Comparison of ENCODE assay signal across 10 mouse cellular contexts in genomic region chr16:10956938-10957685, GRCm38 (mm10).
DNase-seq lines count a peak whose midpoint lies in the region; ATAC-seq and TF ChIP-seq lines count a peak whose summit lies in the region.
"Had no signal": no experiment of that assay in that cellular context is flagged by ENCODE, and none has a peak within 500 bp of the region (broad histone marks: within the 10 kb centered on the region; RNA-seq: fewer than 3 reads in every experiment).

No protein-coding gene starts in this region.

- DNase-seq in gastrocnemius, postnatal 10 days: peak; percentile 29
- no peak for DNase-seq in gastrocnemius, adult 18-20 months (ENCODE audit: low spot score)
- DNase-seq in left cerebral cortex, adult 2 months (ENCODE audit: extremely low spot score in 1 of 2, low spot score in 2 of 2): peak in 1 of 2 experiments; percentile 44
- no peak for DNase-seq in liver, embryonic 11.5 days (ENCODE audit: low spot score)
- no peak for DNase-seq in lung, adult 2 months

- no peak overlapping the region for H3K4me3 ChIP-seq in forebrain, embryonic 13.5 days
- H3K4me3 ChIP-seq in left cerebral cortex, adult 2 months: no peak overlapping the region
- H3K4me3 ChIP-seq in olfactory bulb, adult 2 months (ENCODE audit: insufficient read depth, low read depth, low read length): no peak overlapping the region
- no peak overlapping the region for H3K4me3 ChIP-seq in liver, embryonic 11.5 days (ENCODE audit: low read depth, low read length)
- no peak overlapping the region for H3K4me3 ChIP-seq in lung, adult 2 months (replicated peaks; ENCODE audit: extremely low read depth, low read depth, low read length)
- no peak overlapping the region for H3K4me3 ChIP-seq in intestine, embryonic 16.5 days (ENCODE audit: low read length)

- 52% methylated on average over 8 of the region's 8 CpGs for WGBS in forebrain, embryonic 13.5 days
- 24% methylated on average over 8 of the region's 8 CpGs for WGBS in olfactory bulb, adult 2 months
- 85% methylated on average over 8 of the region's 8 CpGs for WGBS in liver, embryonic 11.5 days
- WGBS in lung, adult 2 months: 79% methylated on average over 8 of the region's 8 CpGs
- 80% methylated on average over 8 of the region's 8 CpGs for WGBS in intestine, embryonic 16.5 days

- no peak overlapping the region for H3K9ac ChIP-seq in forebrain, embryonic 13.5 days
- no peak overlapping the region for H3K9ac ChIP-seq in liver, embryonic 11.5 days (ENCODE audit: low read depth, low read length)
- H3K9ac ChIP-seq in intestine, embryonic 16.5 days (ENCODE audit: low read depth, low read length): no peak overlapping the region

- H3K9me3 ChIP-seq in forebrain, embryonic 13.5 days (replicated peaks): no peaks in the 10 kb centered on the region
- no peaks in the 10 kb centered on the region for H3K9me3 ChIP-seq in liver, embryonic 11.5 days (ENCODE audit: control insufficient read depth, low read length)
- no peaks in the 10 kb centered on the region for H3K9me3 ChIP-seq in intestine, embryonic 16.5 days (ENCODE audit: control insufficient read depth, low read length)

- TF ChIP-seq POLR2A in olfactory bulb, adult 2 months (IDR thresholded peaks at IDR 0.05; ENCODE audit: insufficient read depth, low read depth, low read length): no peak
- no peak for TF ChIP-seq POLR2A in lung, adult 2 months (IDR thresholded peaks at IDR 0.05; ENCODE audit: borderline replicate concordance, extremely low read depth, low read depth, low read length)

- H3K4me2 ChIP-seq in forebrain, embryonic 13.5 days: peak overlapping the region; percentile 12
- H3K4me2 ChIP-seq in liver, embryonic 11.5 days: no peak overlapping the region
- no peak overlapping the region for H3K4me2 ChIP-seq in intestine, embryonic 16.5 days (ENCODE audit: low read depth, low read length)

- H3K36me3 ChIP-seq in forebrain, embryonic 13.5 days (ENCODE audit: poor library complexity, severe bottlenecking): peaks cover 8% of the 10 kb centered on the region
- H3K36me3 ChIP-seq in liver, embryonic 11.5 days (ENCODE audit: control insufficient read depth, insufficient read depth, low read length): no peaks in the 10 kb centered on the region; the same call in 1 of the 2 replicates
- H3K36me3 ChIP-seq in intestine, embryonic 16.5 days (ENCODE audit: control insufficient read depth, insufficient read depth, low read length): peaks cover 11% of the 10 kb centered on the region

- intact Hi-C loops in left cerebral cortex, adult 2 months (cut with DNase I): loop anchor here (5.0 kb wide), 1 partner anchor 80 kb away; no protein-coding TSS in a partner anchor

- no peak for TF ChIP-seq CTCF in left cerebral cortex, adult 2 months (IDR thresholded peaks at IDR 0.05)
- no peak for TF ChIP-seq CTCF in olfactory bulb, adult 2 months (IDR thresholded peaks at IDR 0.05; ENCODE audit: insufficient read depth, low read depth, low read length)
- TF ChIP-seq CTCF in lung, adult 2 months (IDR thresholded peaks at IDR 0.05; ENCODE audit: insufficient read depth, low read length): no peak

- peaks cover 46% of the 10 kb centered on the region for H3K4me1 ChIP-seq in forebrain, embryonic 13.5 days
- peaks cover 49% of the 10 kb centered on the region for H3K4me1 ChIP-seq in olfactory bulb, adult 2 months (ENCODE audit: control insufficient read depth, insufficient read depth, low read length)
- no peaks in the 10 kb centered on the region for H3K4me1 ChIP-seq in liver, embryonic 11.5 days (replicated peaks; ENCODE audit: control insufficient read depth, insufficient read depth, low read length)
- no peaks in the 10 kb centered on the region; the same call in 1 of the 2 replicates for H3K4me1 ChIP-seq in lung, adult 2 months (ENCODE audit: control insufficient read depth, insufficient read depth, low read length)
- H3K4me1 ChIP-seq in intestine, embryonic 16.5 days (ENCODE audit: control insufficient read depth, insufficient read depth, low read length): no peaks in the 10 kb centered on the region

- no peaks in the 10 kb centered on the region for H3K27me3 ChIP-seq in forebrain, embryonic 13.5 days
- no peaks in the 10 kb centered on the region for H3K27me3 ChIP-seq in liver, embryonic 11.5 days (replicated peaks; ENCODE audit: control insufficient read depth, insufficient read depth, low read length)
- no peaks in the 10 kb centered on the region for H3K27me3 ChIP-seq in intestine, embryonic 16.5 days (replicated peaks; ENCODE audit: control insufficient read depth, insufficient read depth, low read length)
- H3K27me3 ChIP-seq: Patski had no signal

- peak overlapping the region; percentile 92 for H3K27ac ChIP-seq in forebrain, embryonic 13.5 days
- H3K27ac ChIP-seq in left cerebral cortex, adult 2 months: peak overlapping the region; percentile 53; the same call in 1 of the 2 replicates
- H3K27ac ChIP-seq in olfactory bulb, adult 2 months (ENCODE audit: insufficient read depth, low read depth, low read length): peak overlapping the region; percentile 96
- no peak overlapping the region for H3K27ac ChIP-seq in liver, embryonic 11.5 days (ENCODE audit: low read depth, low read length)
- no peak overlapping the region for H3K27ac ChIP-seq in intestine, embryonic 16.5 days (ENCODE audit: low read length)

- peak; percentile 74 for ATAC-seq in forebrain, embryonic 13.5 days
- no peak for ATAC-seq in liver, embryonic 11.5 days (replicated peaks; ENCODE audit: low FRiP score)
- no peak for ATAC-seq in intestine, embryonic 16.5 days
- ATAC-seq: intestine, postnatal 0 days; Patski had no signal

Comparison
In these comparisons a context has a peak if more than half of its experiments do, and no peak if none do; other contexts are left out.
1. H3K27ac ChIP-seq: peak in forebrain, embryonic 13.5 days (single experiment), left cerebral cortex, adult 2 months (single experiment) and olfactory bulb, adult 2 months (single experiment); none in liver, embryonic 11.5 days (single experiment) and intestine, embryonic 16.5 days (single experiment).